Mouse (Mus musculus) Muller cell, postnatal 12 days (primary cell): ENCODE measurements at regions not wholly inside any gene's neighbourhood (a gene's known extent, or its start where the extent isn't known, plus 50 kb on each side); places are given as distances from the start of the nearest gene placed in this dataset.

Experiments used
- DNase-seq: peaks from one replicate; pipeline ENCODE4 v3.0.0-alpha.2; 2015; ENCODE audit errors: inconsistent ontology term

GRCm38 (mm10) chr4:150800774-150801173, 52.9 kb upstream of the Errfi1 start:
- DNase-seq = no peak

DNA sequence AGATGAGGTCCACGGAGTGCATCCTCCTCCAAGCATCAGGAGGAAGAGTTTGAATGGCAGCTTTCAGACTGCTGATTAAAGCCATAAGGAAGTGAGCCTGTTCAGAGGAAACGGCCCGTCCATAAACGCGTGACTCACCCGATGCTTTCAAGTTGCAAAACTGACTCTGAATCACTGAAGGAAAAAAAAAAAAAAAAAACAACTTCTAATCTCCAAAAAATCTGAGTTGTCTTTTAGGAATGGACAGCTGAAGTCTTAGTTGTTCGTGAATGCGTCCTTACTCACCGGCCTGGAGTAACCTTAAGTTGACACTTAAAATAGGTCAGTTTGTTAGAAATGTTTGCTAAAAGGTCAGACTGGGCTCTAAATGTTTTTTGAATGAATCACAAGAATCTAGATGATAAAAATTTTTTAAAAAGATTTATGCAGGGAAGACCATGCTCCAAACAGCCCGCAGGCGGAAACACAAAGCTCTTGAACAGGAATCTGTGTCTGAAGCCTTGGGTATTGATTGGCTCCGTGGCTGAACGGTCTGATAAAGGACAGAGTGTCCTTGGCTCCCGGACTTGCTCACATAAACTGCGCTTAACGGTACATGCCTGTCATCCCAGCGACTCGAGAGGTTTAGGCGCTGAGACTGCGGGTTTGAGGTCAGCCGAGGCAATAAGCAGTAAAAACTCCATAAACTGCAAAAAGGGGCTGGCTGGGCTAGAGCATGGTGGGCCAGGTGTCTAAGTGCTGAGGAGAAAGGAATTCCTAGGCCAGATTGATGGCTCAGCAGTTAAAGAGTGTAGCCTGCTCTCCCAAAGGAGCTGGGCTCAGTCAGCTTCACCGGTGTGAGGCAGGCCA, 53.9 kb upstream of the Errfi1 start:
- DNase-seq = peak; percentile 84

DNA sequence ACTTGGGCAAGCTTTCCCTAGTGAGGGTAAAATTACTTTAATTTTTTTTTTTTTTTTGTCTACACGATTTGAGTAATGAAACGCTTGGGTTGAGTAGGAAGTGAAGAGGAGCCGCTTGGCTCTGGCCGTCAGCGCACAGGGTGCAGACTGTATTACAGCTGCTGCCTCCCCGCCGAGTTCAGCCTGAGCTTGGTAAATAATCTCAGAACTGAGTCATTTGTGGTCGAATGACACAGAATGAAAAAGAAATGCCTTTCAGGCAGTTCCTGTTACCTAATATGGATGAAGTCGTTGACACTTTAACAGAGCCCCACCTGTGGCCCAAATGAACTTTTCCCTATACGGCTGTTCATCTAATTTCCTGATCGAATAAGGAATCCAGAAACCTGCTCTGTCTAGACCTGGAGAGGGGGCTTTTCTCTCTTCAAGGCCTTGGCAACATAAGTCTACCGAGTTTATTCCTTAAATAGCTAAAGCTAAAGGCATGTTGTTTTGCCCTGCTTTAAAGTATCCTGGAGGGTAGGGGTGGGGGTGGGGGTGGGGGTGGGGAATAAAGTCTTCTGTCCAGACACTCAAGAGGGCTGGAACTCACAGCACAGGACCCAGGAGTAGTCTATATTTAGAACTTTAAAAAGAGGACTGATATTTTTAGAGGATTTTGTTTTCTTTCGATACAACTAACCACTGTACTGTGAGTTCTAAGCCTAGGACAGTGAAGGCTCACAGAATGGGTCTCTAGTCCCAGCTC, 54.8 kb upstream of the Errfi1 start:
- peak; percentile 81 for DNase-seq

GRCm38 (mm10) chr4:150798281-150798680, 55.4 kb upstream of the Errfi1 start:
- no peak for DNase-seq

DNA sequence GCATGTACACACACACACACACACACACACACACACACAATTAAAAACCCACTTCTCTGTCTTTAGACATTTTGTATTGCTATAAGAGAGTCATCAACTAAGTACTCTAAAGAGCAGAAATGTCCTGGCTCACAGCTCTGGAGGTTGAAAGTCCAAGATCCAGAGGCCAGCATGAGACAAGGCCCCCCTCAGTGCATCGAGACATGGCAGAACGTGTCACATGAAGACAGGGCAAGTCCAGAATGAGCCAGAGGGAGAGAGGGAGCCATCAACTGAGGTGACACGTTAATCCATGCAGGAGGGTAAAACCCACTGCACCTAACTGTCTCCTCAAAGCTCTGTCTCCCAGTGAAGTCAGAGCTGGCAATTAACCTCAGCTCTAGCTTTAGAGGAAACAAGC, 56.7 kb upstream of the Errfi1 start:
- DNase-seq = no peak

GRCm38 (mm10) chr4:150794878-150795277, 58.8 kb upstream of the Errfi1 start:
- DNase-seq = no peak

- peak; percentile 17 for DNase-seq
Measured at GRCm38 (mm10) chr4:150794257-150794794, 59.4 kb upstream of the Errfi1 start.

DNA sequence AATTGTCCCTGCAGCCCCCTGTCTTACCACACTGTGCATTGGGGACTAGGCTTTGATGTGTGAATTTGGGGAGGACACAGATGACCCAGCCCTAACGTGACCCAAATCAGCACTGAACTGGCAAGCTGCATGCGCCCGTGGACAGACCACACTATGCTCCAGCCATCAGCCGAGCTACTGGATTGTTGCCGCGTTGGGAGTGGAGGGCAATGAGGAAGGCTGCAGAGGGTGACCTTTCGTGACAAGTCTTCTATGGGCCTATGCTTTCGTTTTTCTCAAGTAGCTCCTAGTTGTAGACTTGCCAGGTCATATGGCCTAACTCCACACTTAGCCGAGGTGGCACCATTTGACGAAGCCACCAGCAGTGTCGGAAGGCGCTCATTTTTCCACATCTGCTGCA, 60.6 kb upstream of the Errfi1 start:
- no peak for DNase-seq

- no peak for DNase-seq
Measured at GRCm38 (mm10) chr4:150789166-150789565, 64.6 kb upstream of the Errfi1 start.

DNA sequence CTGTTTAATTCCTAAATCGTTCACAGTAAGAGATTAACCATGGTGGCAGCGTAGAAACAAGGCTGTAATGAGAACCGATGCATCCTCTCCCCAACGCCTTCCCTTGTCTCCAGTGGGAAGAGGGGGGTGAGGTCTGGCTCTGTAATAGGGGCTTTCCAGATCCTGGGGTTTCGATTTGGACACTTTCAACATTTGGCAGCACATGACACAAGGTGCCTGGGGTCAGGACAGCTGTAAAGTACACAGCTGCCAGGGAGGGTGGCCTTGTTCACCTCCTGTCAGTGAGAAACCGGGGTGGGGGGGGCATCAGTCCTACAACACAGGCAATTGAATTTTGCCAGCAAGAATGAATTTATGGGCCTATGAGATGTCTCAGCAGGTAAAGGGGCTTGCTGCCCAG, 66.6 kb upstream of the Errfi1 start:
- DNase-seq = no peak

DNA sequence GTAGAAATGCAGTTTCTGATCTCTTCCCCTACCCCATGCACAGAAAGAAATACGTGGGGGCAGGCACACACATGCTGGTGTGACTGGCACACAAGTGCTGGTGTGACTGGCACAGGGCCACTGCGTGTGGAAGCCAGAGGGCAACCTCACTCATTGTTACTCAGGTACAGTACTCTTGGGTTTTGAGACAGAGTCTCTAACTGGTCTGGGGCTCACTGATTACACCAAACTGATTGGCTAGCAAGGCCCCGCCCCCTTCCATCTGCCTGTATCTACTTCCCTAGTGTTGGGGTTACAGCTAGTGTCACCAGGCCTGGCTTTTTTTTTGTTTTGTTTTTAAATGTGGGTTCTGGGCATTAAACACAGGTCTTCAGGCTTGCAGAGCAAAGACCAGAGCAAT, 67.1 kb upstream of the Errfi1 start:
- DNase-seq = no peak

- DNase-seq = peak; percentile 36
Measured at GRCm38 (mm10) chr4:150784491-150785451, 68.9 kb upstream of the Errfi1 start.

DNA sequence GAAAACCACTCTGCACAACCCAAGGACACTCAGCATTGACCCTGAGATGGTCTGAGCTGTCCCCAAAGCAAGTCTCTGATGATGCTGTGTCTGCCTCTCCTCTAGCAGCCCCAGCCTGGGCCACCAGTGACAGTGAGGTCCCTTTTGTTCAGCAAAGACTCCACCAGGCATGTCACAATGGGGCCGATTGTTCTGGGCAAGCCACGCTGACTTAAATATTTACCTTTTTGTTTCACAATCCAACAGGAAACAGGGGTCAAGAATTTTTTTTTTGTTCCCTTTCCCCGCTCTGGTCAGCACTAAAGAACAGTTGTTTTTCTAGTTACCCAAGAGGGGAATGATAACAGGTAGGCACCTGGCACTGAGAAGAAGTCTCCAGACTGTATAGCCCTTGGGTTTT, 72.4 kb upstream of the Errfi1 start:
- peak; percentile 52 for DNase-seq

GRCm38 (mm10) chr4:150779340-150779739, 74.4 kb upstream of the Errfi1 start:
- no peak for DNase-seq

DNA sequence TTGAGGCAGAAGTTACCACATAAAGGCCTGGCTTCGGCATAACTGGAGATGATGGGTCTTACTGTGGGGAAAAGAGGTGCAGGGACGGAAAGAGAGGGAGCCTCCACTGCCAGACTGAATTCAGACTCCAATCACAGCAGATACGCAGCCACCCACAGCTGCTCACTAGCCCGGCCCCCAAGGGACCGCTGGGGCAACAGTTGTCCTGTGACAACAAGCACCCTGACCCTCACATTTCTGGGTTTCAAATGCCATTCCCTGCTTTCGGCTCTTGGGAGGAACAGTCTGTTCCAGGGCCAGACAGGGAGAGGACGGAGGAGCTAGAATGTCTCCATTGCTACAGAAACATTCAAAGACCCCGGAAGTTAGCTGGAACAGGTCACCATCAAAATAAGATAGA, 75.0 kb upstream of the Errfi1 start:
- no peak for DNase-seq

- no peak for DNase-seq
Measured at GRCm38 (mm10) chr4:150775695-150776521, 77.8 kb upstream of the Errfi1 start.

DNA sequence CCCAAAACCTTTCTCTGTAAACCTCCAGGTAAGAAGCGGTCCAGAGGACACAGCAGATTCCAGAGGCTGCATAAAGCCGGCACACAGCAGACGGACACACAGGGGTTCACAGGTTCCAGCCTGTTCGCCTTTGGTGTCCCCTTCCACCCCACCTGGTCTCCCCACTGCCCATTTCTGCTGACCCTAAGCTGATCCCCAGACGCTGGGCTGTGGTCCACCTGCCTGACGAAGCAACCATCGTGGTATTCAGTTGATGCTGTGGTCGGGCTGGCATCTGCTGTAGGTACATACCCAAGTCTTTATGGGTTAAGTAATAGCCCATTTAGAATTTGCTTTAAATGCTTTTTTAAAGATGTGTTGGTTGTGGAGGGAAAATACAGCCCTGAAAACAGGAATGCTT, 78.4 kb upstream of the Errfi1 start:
- DNase-seq = no peak

GRCm38 (mm10) chr4:150774289-150774914, 79.3 kb upstream of the Errfi1 start:
- no peak for DNase-seq

DNA sequence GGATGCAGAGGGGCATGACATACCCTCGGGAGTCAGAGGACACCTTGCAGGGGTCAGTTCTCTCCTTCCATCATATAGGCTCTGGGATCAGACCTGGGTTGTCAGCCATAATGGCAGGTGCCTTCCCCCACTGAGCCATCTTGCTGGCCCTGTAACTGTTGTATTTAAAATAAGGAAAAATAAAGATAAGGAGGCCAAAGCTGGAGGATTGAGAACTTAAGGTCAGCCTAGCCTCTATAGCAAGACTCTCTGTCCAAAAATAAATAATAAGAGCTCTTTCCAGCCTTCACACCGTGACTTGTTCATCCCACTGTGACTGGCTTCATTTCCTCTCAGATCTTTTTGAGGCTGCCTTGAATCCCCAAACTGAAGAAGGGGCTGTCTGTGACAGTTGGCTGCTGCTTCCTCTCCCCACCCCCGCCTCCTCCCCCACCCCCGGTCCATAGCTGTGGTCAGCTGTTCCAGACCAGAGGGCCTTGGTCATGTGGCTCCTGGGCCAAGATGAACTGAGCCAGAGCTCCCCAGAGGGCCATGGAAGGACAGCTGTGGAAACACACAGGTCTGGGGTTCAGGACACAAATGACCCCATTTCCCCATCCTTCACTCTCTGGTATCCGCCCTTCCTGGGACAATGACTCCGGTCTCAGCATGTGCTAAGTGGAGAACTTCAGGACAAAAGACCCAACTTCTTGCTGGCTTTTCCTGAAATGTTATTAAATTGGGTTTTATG, 81.6 kb upstream of the Errfi1 start:
- no peak for DNase-seq

DNA sequence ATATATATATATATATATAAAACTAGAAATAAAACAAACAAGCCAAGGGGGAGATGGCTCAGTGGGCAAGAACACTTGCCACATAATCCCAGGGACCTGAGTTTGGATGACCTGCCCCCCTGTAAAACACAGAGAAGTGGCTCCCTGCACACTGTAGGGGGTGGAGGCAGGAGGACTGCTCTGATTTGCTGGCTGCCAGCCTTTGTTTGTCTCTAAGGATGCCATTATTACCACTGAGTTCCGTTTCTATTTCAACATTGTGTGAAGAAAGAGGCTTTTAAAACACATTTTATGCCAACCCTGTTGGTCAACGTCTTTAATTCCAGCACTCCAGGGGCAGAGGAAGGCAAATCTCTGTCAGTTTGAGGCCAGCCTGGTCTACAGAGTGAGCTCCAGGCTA, 82.2 kb upstream of the Errfi1 start:
- DNase-seq = no peak
